Mouse (Mus musculus): ENCODE results near the gene Pkd1l2. TPM values are rescaled to one million over a fixed set of nuclear protein-coding genes. Genes with fewer than 3 reads are reported as not detected.

Pkd1l2 gene
- polyA plus RNA-seq (2012; rRNA removed), result 0.09 and 0.60 TPM in 2 replicates

- H3K36me3 ChIP-seq (ENCODE audit: control insufficient read depth, insufficient read depth, low read length), result no peaks in the 10 kb centered on the region
- WGBS, result 68% methylated on average over 8 of the region's 8 CpGs
- H3K4me1 ChIP-seq (ENCODE audit: control insufficient read depth, insufficient read depth, insufficient read length, low read length), result peaks cover 5% of the 10 kb centered on the region; the same call in 1 of the 2 replicates
- H3K4me3 ChIP-seq (ENCODE audit: low read depth, low read length), result no peak within 1 kb of the TSS
- TF ChIP-seq POLR2A (IDR thresholded peaks at IDR 0.05; ENCODE audit: low read depth, low read length) (no peak), CTCF (IDR thresholded peaks at IDR 0.05; ENCODE audit: extremely low read depth, insufficient read length, insufficient replicate concordance, low read depth, low read length) (no peak)
- no peak within 1 kb of the TSS for H3K27ac ChIP-seq (ENCODE audit: insufficient read depth, low read depth, low read length)
- peaks cover 7% of the 10 kb centered on the region for H3K27me3 ChIP-seq (ENCODE audit: control insufficient read depth, insufficient read depth, low read length)
Measured at GRCm38 (mm10) chr8:117082399-117082872, at the start of gene Pkd1l2. Pkd1l2 (minus strand) TSS chr8:117082449.

GRCm38 (mm10) chr8:117127063-117127462 is 44.8 kb upstream of the Pkd1l2 start:
- no peak overlapping the region for H3K27ac ChIP-seq (ENCODE audit: insufficient read depth, low read depth, low read length)
- WGBS, result 87% methylated on average over 8 of the region's 8 CpGs
- H3K36me3 ChIP-seq (ENCODE audit: control insufficient read depth, insufficient read depth, low read length), result no peaks in the 10 kb centered on the region
- TF ChIP-seq CTCF (IDR thresholded peaks at IDR 0.05; ENCODE audit: extremely low read depth, insufficient read length, insufficient replicate concordance, low read depth, low read length) (no peak; the same call in 1 of the 2 replicates), POLR2A (IDR thresholded peaks at IDR 0.05; ENCODE audit: low read depth, low read length) (no peak)
- H3K4me3 ChIP-seq (ENCODE audit: low read depth, low read length), result no peak overlapping the region
- H3K27me3 ChIP-seq (ENCODE audit: control insufficient read depth, insufficient read depth, low read length), result no peaks in the 10 kb centered on the region
- peaks cover 20% of the 10 kb centered on the region; the same call in 1 of the 2 replicates for H3K4me1 ChIP-seq (ENCODE audit: control insufficient read depth, insufficient read depth, insufficient read length, low read length)

- TF ChIP-seq CTCF (IDR thresholded peaks at IDR 0.05; ENCODE audit: extremely low read depth, insufficient read length, insufficient replicate concordance, low read depth, low read length), result no peak
- TF ChIP-seq POLR2A (IDR thresholded peaks at IDR 0.05; ENCODE audit: low read depth, low read length), result no peak
- 95% methylated on average over 3 of the region's 3 CpGs for WGBS
- Histone ChIP-seq H3K4me1 (ENCODE audit: control insufficient read depth, insufficient read depth, insufficient read length, low read length) (peaks cover 21% of the 10 kb centered on the region; the same call in 1 of the 2 replicates), H3K27ac (ENCODE audit: insufficient read depth, low read depth, low read length) (no peak overlapping the region; the same call in 1 of the 2 replicates), H3K27me3 (ENCODE audit: control insufficient read depth, insufficient read depth, low read length) (no peaks in the 10 kb centered on the region), H3K36me3 (ENCODE audit: control insufficient read depth, insufficient read depth, low read length) (no peaks in the 10 kb centered on the region), H3K4me3 (ENCODE audit: low read depth, low read length) (no peak overlapping the region)
Measured at GRCm38 (mm10) chr8:117126411-117126810, 44.2 kb upstream of the Pkd1l2 start.

GRCm38 (mm10) chr8:117125854-117126253 is 43.6 kb upstream of the Pkd1l2 start:
- 79% methylated on average over 3 of the region's 3 CpGs for whole genome bisulfite sequencing
- no peaks in the 10 kb centered on the region for H3K36me3 ChIP-seq (ENCODE audit: control insufficient read depth, insufficient read depth, low read length)
- H3K4me3 ChIP-seq (ENCODE audit: low read depth, low read length), result no peak overlapping the region
- no peak overlapping the region; the same call in 1 of the 2 replicates for H3K27ac ChIP-seq (ENCODE audit: insufficient read depth, low read depth, low read length)
- H3K27me3 ChIP-seq (ENCODE audit: control insufficient read depth, insufficient read depth, low read length), result no peaks in the 10 kb centered on the region
- TF ChIP-seq CTCF (IDR thresholded peaks at IDR 0.05; ENCODE audit: extremely low read depth, insufficient read length, insufficient replicate concordance, low read depth, low read length), result no peak
- no peak for TF ChIP-seq POLR2A (IDR thresholded peaks at IDR 0.05; ENCODE audit: low read depth, low read length)
- H3K4me1 ChIP-seq (ENCODE audit: control insufficient read depth, insufficient read depth, insufficient read length, low read length), result peaks cover 20% of the 10 kb centered on the region; the same call in 1 of the 2 replicates

GRCm38 (mm10) chr8:117123850-117124633 is 41.8 kb upstream of the Pkd1l2 start:
- H3K36me3 ChIP-seq (ENCODE audit: control insufficient read depth, insufficient read depth, low read length), result no peaks in the 10 kb centered on the region
- 23% methylated on average over 13 of the region's 13 CpGs for WGBS
- peaks cover 20% of the 10 kb centered on the region; the same call in 1 of the 2 replicates for H3K4me1 ChIP-seq (ENCODE audit: control insufficient read depth, insufficient read depth, insufficient read length, low read length)
- no peak overlapping the region for H3K4me3 ChIP-seq (ENCODE audit: low read depth, low read length)
- TF ChIP-seq POLR2A (IDR thresholded peaks at IDR 0.05; ENCODE audit: low read depth, low read length), result no peak
- TF ChIP-seq CTCF (IDR thresholded peaks at IDR 0.05; ENCODE audit: extremely low read depth, insufficient read length, insufficient replicate concordance, low read depth, low read length), result no peak
- no peaks in the 10 kb centered on the region for H3K27me3 ChIP-seq (ENCODE audit: control insufficient read depth, insufficient read depth, low read length)
- peak overlapping the region; percentile 70 for H3K27ac ChIP-seq (ENCODE audit: insufficient read depth, low read depth, low read length)

GRCm38 (mm10) chr8:117121277-117121676 is 39.0 kb upstream of the Pkd1l2 start:
- peak overlapping the region; percentile 99 for H3K27ac ChIP-seq (ENCODE audit: insufficient read depth, low read depth, low read length)
- H3K27me3 ChIP-seq (ENCODE audit: control insufficient read depth, insufficient read depth, low read length), result no peaks in the 10 kb centered on the region
- no peaks in the 10 kb centered on the region for H3K36me3 ChIP-seq (ENCODE audit: control insufficient read depth, insufficient read depth, low read length)
- H3K4me1 ChIP-seq (ENCODE audit: control insufficient read depth, insufficient read depth, insufficient read length, low read length), result peaks cover 29% of the 10 kb centered on the region; the same call in 1 of the 2 replicates
- H3K4me3 ChIP-seq (ENCODE audit: low read depth, low read length), result no peak overlapping the region
- 19% methylated on average over 8 of the region's 8 CpGs for WGBS
- TF ChIP-seq CTCF (IDR thresholded peaks at IDR 0.05; ENCODE audit: extremely low read depth, insufficient read length, insufficient replicate concordance, low read depth, low read length), result no peak
- TF ChIP-seq POLR2A (IDR thresholded peaks at IDR 0.05; ENCODE audit: low read depth, low read length), result no peak

GRCm38 (mm10) chr8:117118409-117118808 is 36.2 kb upstream of the Pkd1l2 start:
- H3K4me1 ChIP-seq (ENCODE audit: control insufficient read depth, insufficient read depth, insufficient read length, low read length), result peaks cover 29% of the 10 kb centered on the region
- TF ChIP-seq CTCF (IDR thresholded peaks at IDR 0.05; ENCODE audit: extremely low read depth, insufficient read length, insufficient replicate concordance, low read depth, low read length), result no peak
- no peak for TF ChIP-seq POLR2A (IDR thresholded peaks at IDR 0.05; ENCODE audit: low read depth, low read length)
- H3K27me3 ChIP-seq (ENCODE audit: control insufficient read depth, insufficient read depth, low read length), result no peaks in the 10 kb centered on the region
- H3K27ac ChIP-seq (ENCODE audit: insufficient read depth, low read depth, low read length), result no peak overlapping the region
- no peak overlapping the region for H3K4me3 ChIP-seq (ENCODE audit: low read depth, low read length)
- no peaks in the 10 kb centered on the region for H3K36me3 ChIP-seq (ENCODE audit: control insufficient read depth, insufficient read depth, low read length)
- 95% methylated on average over 9 of the region's 9 CpGs for WGBS

Data from small intestine, adult 2 months (tissue).